Mouse (Mus musculus) heart, postnatal 14 days (tissue): ENCODE measurements at regions not wholly inside any gene's neighbourhood (a gene's known extent, or its start where the extent isn't known, plus 50 kb on each side); places are given as distances from the start of the nearest gene placed in this dataset.

Experiments used
- DNase-seq, 2 experiments: peaks; one replicate each; pipeline ENCODE4 v3.0.0; 2021 to 2022
- intact Hi-C: fragments of 180-260 bp; cut with DNase I; formaldehyde crosslinking; loops from one replicate; pipeline ENCODE4 v1.15.1; 2025

- intact Hi-C loops: no loop called here
- DNase-seq: no peak
Observed at GRCm38 (mm10) chr15:5506848-5507544, 263.0 kb upstream of the Ptger4 start.

GRCm38 (mm10) chr15:5507545-5507913 is 263.5 kb upstream of the Ptger4 start:
- intact Hi-C loops: no loop called here
- no peak for DNase-seq

GRCm38 (mm10) chr15:5510056-5510455 is 266.1 kb upstream of the Ptger4 start:
- DNase-seq: no peak
- intact Hi-C loops: no loop called here

GRCm38 (mm10) chr15:5511046-5511445 is 267.1 kb upstream of the Ptger4 start:
- no peak for DNase-seq
- intact Hi-C loops: no loop called here

GRCm38 (mm10) chr15:5512546-5512945 is 268.6 kb upstream of the Ptger4 start:
- intact Hi-C loops: no loop called here
- DNase-seq: no peak

- DNase-seq: peak; percentile 16 to 28
- intact Hi-C loops: no loop called here
Observed at GRCm38 (mm10) chr15:5513146-5513545, 269.2 kb upstream of the Ptger4 start.

- intact Hi-C loops: no loop called here
- DNase-seq: no peak
Observed at GRCm38 (mm10) chr15:5514217-5514616, 270.2 kb upstream of the Ptger4 start.

GRCm38 (mm10) chr15:5517244-5517966 is 273.4 kb upstream of the Ptger4 start:
- intact Hi-C loops: no loop called here
- no peak for DNase-seq

- intact Hi-C loops: no loop called here
- no peak for DNase-seq
Observed at GRCm38 (mm10) chr15:5519552-5519951, 275.6 kb upstream of the Ptger4 start.

- DNase-seq: no peak
- intact Hi-C loops: no loop called here
Observed at GRCm38 (mm10) chr15:5519997-5520396, 276.0 kb upstream of the Ptger4 start.

GRCm38 (mm10) chr15:5528619-5529018 is 284.6 kb upstream of the Ptger4 start:
- intact Hi-C loops: no loop called here
- no peak for DNase-seq

GRCm38 (mm10) chr15:5533656-5534055 is 289.7 kb upstream of the Ptger4 start:
- intact Hi-C loops: no loop called here
- no peak for DNase-seq

GRCm38 (mm10) chr15:5537432-5537831 is 293.4 kb upstream of the Ptger4 start:
- no peak for DNase-seq
- intact Hi-C loops: no loop called here

- intact Hi-C loops: no loop called here
- DNase-seq: no peak
Observed at GRCm38 (mm10) chr15:5539301-5539928, 295.4 kb upstream of the Ptger4 start.

- DNase-seq: no peak
- intact Hi-C loops: loop anchor here (10.0 kb wide), 1 partner anchor 310 kb away; the partner anchor contains the start of gene Ptger4
Observed at GRCm38 (mm10) chr15:5554526-5554925, 310.5 kb upstream of the Ptger4 start.

GRCm38 (mm10) chr15:5554926-5555325 is 310.9 kb upstream of the Ptger4 start:
- intact Hi-C loops: loop anchor here (10.0 kb wide), 1 partner anchor 310 kb away; the partner anchor contains the start of gene Ptger4

GRCm38 (mm10) chr15:5555381-5556066 is 311.5 kb upstream of the Ptger4 start:
- peak; percentile 5 to 33 for DNase-seq
- intact Hi-C loops: loop anchor here (10.0 kb wide), 1 partner anchor 311 kb away; the partner anchor contains the start of gene Ptger4

More at GRCm38 (mm10) chr15:5554926-5555325, 310.9 kb upstream of the Ptger4 start:
- DNase-seq: no peak

GRCm38 (mm10) chr15:5561783-5562182 is 317.8 kb upstream of the Ptger4 start:
- intact Hi-C loops: no loop called here
- no peak for DNase-seq

- DNase-seq: no peak
- intact Hi-C loops: no loop called here
Observed at GRCm38 (mm10) chr15:5574366-5574765, 330.4 kb upstream of the Ptger4 start.

GRCm38 (mm10) chr15:5579559-5579958 is 335.6 kb upstream of the Ptger4 start:
- intact Hi-C loops: no loop called here
- DNase-seq: no peak

- intact Hi-C loops: no loop called here
Observed at GRCm38 (mm10) chr15:5580416-5580815, 336.4 kb upstream of the Ptger4 start.

More at GRCm38 (mm10) chr15:5580416-5580815, 336.4 kb upstream of the Ptger4 start:
- no peak for DNase-seq
